Mouse (Mus musculus) left cerebral cortex, postnatal 10 days (tissue): ENCODE measurements around the gene Kif12. TPM values are rescaled to one million over a fixed set of nuclear protein-coding genes. Genes with fewer than 3 reads are reported as not detected.
A peak's percentile ranks its signal among the peaks of the same experiment; 100 is the strongest.

Experiments
- DNase-seq, 2 experiments: peaks; one replicate each; pipeline ENCODE4 v3.0.0; 2021 to 2022; ENCODE audit warnings: low spot score in 2 of 2, mixed read lengths in 1 of 2; ENCODE audit errors: extremely low spot score in 1 of 2
- intact Hi-C: fragments of 180-260 bp; cut with DNase I; formaldehyde crosslinking; loops from one replicate; pipeline ENCODE4 v1.15.1; 2025
- total RNA-seq, 2 experiments: library from RNA; stranded (reverse); gene quantifications; 2 replicates each; pipeline ENCODE4 v1.2.3; 2021

The Kif12 gene
- not detected for total RNA-seq

- DNase-seq = no peak
- intact Hi-C loops = no loop called here
These were observed at the start of gene Kif12 for GRCm38 (mm10) chr4:63171969-63172685. Gene Kif12 (minus strand): TSS chr4:63172131.

- intact Hi-C loops = no loop called here
- no peak for DNase-seq
These were observed 49.4 kb upstream of the Kif12 start for GRCm38 (mm10) chr4:63221096-63221958.

- no peak for DNase-seq
These were observed 47.7 kb upstream of the Kif12 start for GRCm38 (mm10) chr4:63219635-63220034.

GRCm38 (mm10) chr4:63219059-63219458 is 47.1 kb upstream of the Kif12 start:
- DNase-seq = no peak
- intact Hi-C loops = loop anchor here (5.0 kb wide), 1 partner anchor 43 kb away; no protein-coding TSS in a partner anchor

More at GRCm38 (mm10) chr4:63219635-63220034, 47.7 kb upstream of the Kif12 start:
- intact Hi-C loops = loop anchor here (5.0 kb wide), 1 partner anchor 43 kb away; no protein-coding TSS in a partner anchor

GRCm38 (mm10) chr4:63217513-63217912 is 45.6 kb upstream of the Kif12 start:
- intact Hi-C loops = loop anchor here (5.0 kb wide), 1 partner anchor 45 kb away; no protein-coding TSS in a partner anchor
- DNase-seq = no peak

- intact Hi-C loops = loop anchor here (5.0 kb wide), 1 partner anchor 46 kb away; no protein-coding TSS in a partner anchor
- no peak for DNase-seq
These were observed 44.6 kb upstream of the Kif12 start for GRCm38 (mm10) chr4:63216566-63216965.

GRCm38 (mm10) chr4:63215993-63216531 is 44.1 kb upstream of the Kif12 start:
- intact Hi-C loops = loop anchor here (1.0 to 5.0 kb wide), 2 partner anchors 46 to 91 kb away; no protein-coding TSS in a partner anchor
- DNase-seq = peak in 1 of 2 experiments; percentile 79

GRCm38 (mm10) chr4:63215185-63215992 is 43.5 kb upstream of the Kif12 start:
- intact Hi-C loops = loop anchor here (1.0 to 5.0 kb wide), 2 partner anchors 47 to 92 kb away; no protein-coding TSS in a partner anchor
- DNase-seq = peak in 1 of 2 experiments; percentile 84

GRCm38 (mm10) chr4:63213907-63214621 is 42.1 kb upstream of the Kif12 start, which contains the start of gene Col27a1:
Gene Col27a1 (plus strand): TSS chr4:63214004.
- intact Hi-C loops = no loop called here
- DNase-seq = no peak

- intact Hi-C loops = no loop called here
- peak; percentile 58 for DNase-seq
These were observed 33.7 kb upstream of the Kif12 start for GRCm38 (mm10) chr4:63205583-63205982.

- intact Hi-C loops = no loop called here
- no peak for DNase-seq
These were observed 31.9 kb upstream of the Kif12 start for GRCm38 (mm10) chr4:63203874-63204273.

- intact Hi-C loops = no loop called here
- no peak for DNase-seq
These were observed 27.4 kb upstream of the Kif12 start for GRCm38 (mm10) chr4:63199366-63199765.

- DNase-seq = no peak
- intact Hi-C loops = no loop called here
These were observed 22.4 kb upstream of the Kif12 start for GRCm38 (mm10) chr4:63194366-63194765.

- intact Hi-C loops = no loop called here
- DNase-seq = no peak
These were observed 19.7 kb upstream of the Kif12 start for GRCm38 (mm10) chr4:63191641-63192040.

- DNase-seq = peak in 1 of 2 experiments; percentile 13
These were observed 14.4 kb upstream of the Kif12 start for GRCm38 (mm10) chr4:63186281-63186870.

GRCm38 (mm10) chr4:63181556-63181955 is 9.6 kb upstream of the Kif12 start:
- intact Hi-C loops = no loop called here

More at GRCm38 (mm10) chr4:63186281-63186870, 14.4 kb upstream of the Kif12 start:
- intact Hi-C loops = loop anchor here (5.0 kb wide), 1 partner anchor 131 kb away; no protein-coding TSS in a partner anchor

GRCm38 (mm10) chr4:63171122-63171521 is 809 bp downstream of the Kif12 start:
- intact Hi-C loops = no loop called here
- DNase-seq = no peak

More at GRCm38 (mm10) chr4:63181556-63181955, 9.6 kb upstream of the Kif12 start:
- peak; percentile 52 to 77 for DNase-seq
